Comparison of ENCODE assay signal across 13 mouse cellular contexts in genomic region chr5:88994533-88994932, GRCm38 (mm10).
DNase-seq lines count a peak whose midpoint lies in the region; ATAC-seq lines count a peak whose summit lies in the region.
"Had no signal": no experiment of that assay in that cellular context is flagged by ENCODE, and none has a peak within 500 bp of the region (broad histone marks: within the 10 kb centered on the region; RNA-seq: fewer than 3 reads in every experiment).

No protein-coding gene starts in this region.

- no peak overlapping the region for H3K27ac ChIP-seq in embryonic facial prominence, embryonic 14.5 days (replicated peaks; ENCODE audit: low read depth, low read length)
- no peak overlapping the region for H3K27ac ChIP-seq in embryonic facial prominence, embryonic 10.5 days (replicated peaks)
- no peak overlapping the region for H3K27ac ChIP-seq in heart, embryonic 12.5 days (ENCODE audit: poor library complexity, severe bottlenecking)
- H3K27ac ChIP-seq: limb, embryonic 12.5 days; lung, embryonic 15.5 days had no signal

- no peak overlapping the region for H3K9ac ChIP-seq in embryonic facial prominence, embryonic 14.5 days (ENCODE audit: low read depth, low read length)
- no peak overlapping the region for H3K9ac ChIP-seq in heart, embryonic 12.5 days
- H3K9ac ChIP-seq: limb, embryonic 12.5 days; lung, embryonic 15.5 days had no signal

- no peaks in the 10 kb centered on the region for H3K27me3 ChIP-seq in embryonic facial prominence, embryonic 14.5 days (replicated peaks; ENCODE audit: control insufficient read depth, insufficient read depth, low read length)
- no peaks in the 10 kb centered on the region for H3K27me3 ChIP-seq in embryonic facial prominence, embryonic 10.5 days (replicated peaks; ENCODE audit: low read depth, poor library complexity, severe bottlenecking)
- no peaks in the 10 kb centered on the region for H3K27me3 ChIP-seq in heart, embryonic 12.5 days (replicated peaks)
- H3K27me3 ChIP-seq: limb, embryonic 12.5 days; lung, embryonic 15.5 days had no signal

- H3K9me3 ChIP-seq in embryonic facial prominence, embryonic 14.5 days (ENCODE audit: control insufficient read depth, low read length): no peaks in the 10 kb centered on the region
- no peaks in the 10 kb centered on the region for H3K9me3 ChIP-seq in embryonic facial prominence, embryonic 10.5 days
- no peaks in the 10 kb centered on the region for H3K9me3 ChIP-seq in heart, embryonic 12.5 days (replicated peaks)
- H3K9me3 ChIP-seq: limb, embryonic 12.5 days; lung, embryonic 15.5 days had no signal

- ATAC-seq in embryonic facial prominence, embryonic 14.5 days (ENCODE audit: low read depth): no peak
- ATAC-seq in heart, embryonic 12.5 days (ENCODE audit: insufficient number of reproducible peaks, low FRiP score): no peak

- DNase-seq in embryonic facial prominence, embryonic 14.5 days (ENCODE audit: low spot score): peak; percentile 23
- DNase-seq in embryonic facial prominence, embryonic 10.5 days (ENCODE audit: low spot score): no peak
- peak; percentile 27 to 58 for DNase-seq in layer of hippocampus, adult 18-20 months (ENCODE audit: low spot score in 2 of 2)
- DNase-seq in layer of hippocampus, postnatal 25 days (ENCODE audit: extremely low spot score in 1 of 2, low spot score in 1 of 2): no peak
- DNase-seq in cerebellum, adult 9-11 months: peak; percentile 50
- DNase-seq in layer of hippocampus, postnatal 36 days: peak; percentile 45 to 49
- no peak for DNase-seq in thymus, postnatal 36 days
- DNase-seq: adrenal gland, adult 2 months; B cell, adult 2 months; thymus, postnatal 4 days had no signal

- no peaks in the 10 kb centered on the region for H3K4me1 ChIP-seq in embryonic facial prominence, embryonic 14.5 days (ENCODE audit: control insufficient read depth, insufficient read depth, low read length)
- H3K4me1 ChIP-seq in embryonic facial prominence, embryonic 10.5 days: no peaks in the 10 kb centered on the region
- no peaks in the 10 kb centered on the region for H3K4me1 ChIP-seq in heart, embryonic 12.5 days (replicated peaks)
- H3K4me1 ChIP-seq: limb, embryonic 12.5 days had no signal

- no peak overlapping the region for H3K4me2 ChIP-seq in embryonic facial prominence, embryonic 14.5 days (ENCODE audit: low read depth, low read length)
- no peak overlapping the region for H3K4me2 ChIP-seq in heart, embryonic 12.5 days
- H3K4me2 ChIP-seq: limb, embryonic 12.5 days; lung, embryonic 15.5 days had no signal

- H3K4me3 ChIP-seq in embryonic facial prominence, embryonic 14.5 days (ENCODE audit: low read depth, low read length): no peak overlapping the region
- no peak overlapping the region for H3K4me3 ChIP-seq in embryonic facial prominence, embryonic 10.5 days
- H3K4me3 ChIP-seq in heart, embryonic 12.5 days: no peak overlapping the region
- H3K4me3 ChIP-seq: limb, embryonic 12.5 days; lung, embryonic 15.5 days had no signal

- WGBS in embryonic facial prominence, embryonic 14.5 days: 86% methylated on average over 5 of the region's 5 CpGs
- 93% methylated on average over 5 of the region's 5 CpGs for whole genome bisulfite sequencing in embryonic facial prominence, embryonic 10.5 days
- WGBS in heart, embryonic 12.5 days: 87% methylated on average over 5 of the region's 5 CpGs

- no peaks in the 10 kb centered on the region for H3K36me3 ChIP-seq in embryonic facial prominence, embryonic 14.5 days (ENCODE audit: control insufficient read depth, insufficient read depth, low read length)
- H3K36me3 ChIP-seq in embryonic facial prominence, embryonic 10.5 days (replicated peaks): no peaks in the 10 kb centered on the region
- no peaks in the 10 kb centered on the region for H3K36me3 ChIP-seq in heart, embryonic 12.5 days
- H3K36me3 ChIP-seq: limb, embryonic 12.5 days; lung, embryonic 15.5 days had no signal

Comparison
In these comparisons a context has a peak if more than half of its experiments do, and no peak if none do; other contexts are left out.
1. DNase-seq: peak in embryonic facial prominence, embryonic 14.5 days (single experiment), layer of hippocampus, adult 18-20 months (2 of 2), cerebellum, adult 9-11 months (single experiment) and layer of hippocampus, postnatal 36 days (2 of 2); none in embryonic facial prominence, embryonic 10.5 days (single experiment), layer of hippocampus, postnatal 25 days (0 of 2) and thymus, postnatal 36 days (0 of 2).